Comparison of ENCODE assay signal across 18 mouse cellular contexts in the genomic region with DNA sequence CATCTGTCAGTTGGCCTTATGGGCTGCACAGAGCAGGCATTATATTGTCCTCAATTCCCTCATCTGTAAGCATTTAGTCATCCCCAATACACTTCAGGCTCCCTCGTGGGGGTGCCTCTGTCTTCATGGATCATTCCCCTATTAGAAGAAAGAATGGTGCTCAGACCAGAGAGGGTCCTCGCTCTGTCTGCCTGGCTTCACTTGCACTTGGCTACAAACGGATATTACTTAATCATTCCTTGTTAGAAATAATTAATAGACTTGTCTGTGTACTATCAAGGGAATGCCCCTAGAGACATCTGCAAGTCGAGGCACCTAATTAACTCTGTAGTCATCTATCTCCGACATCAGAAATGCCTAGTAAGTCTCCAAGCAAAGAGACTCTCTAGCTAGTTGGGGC.
"Had no signal": no experiment of that assay in that cellular context is flagged by ENCODE, and none has a peak within 500 bp of the region (broad histone marks: within the 10 kb centered on the region; RNA-seq: fewer than 3 reads in every experiment).

No protein-coding gene starts in this region.

- H3K27ac ChIP-seq: limb, embryonic 12.5 days; limb, embryonic 15.5 days; liver, embryonic 14.5 days; macrophage; midbrain, embryonic 12.5 days; midbrain, embryonic 15.5 days; neural tube, embryonic 12.5 days; neural tube, embryonic 15.5 days had no signal

- H3K9me3 ChIP-seq: limb, embryonic 15.5 days; midbrain, embryonic 12.5 days; midbrain, embryonic 15.5 days; neural tube, embryonic 12.5 days; neural tube, embryonic 15.5 days had no signal

- H3K4me2 ChIP-seq: limb, embryonic 12.5 days; limb, embryonic 15.5 days; liver, embryonic 11.5 days; lung, embryonic 14.5 days; midbrain, embryonic 12.5 days; midbrain, embryonic 15.5 days; neural tube, embryonic 12.5 days; neural tube, embryonic 15.5 days had no signal

- DNase-seq: kidney, postnatal 14 days; kidney, postnatal 4 days; left cerebral cortex, postnatal 4 days; liver, postnatal 0 days; lung, embryonic 14.5 days; retina, postnatal 1 day; thymus, adult 18-20 months; thymus, postnatal 36 days had no signal

- H3K4me1 ChIP-seq: midbrain, embryonic 12.5 days; midbrain, embryonic 15.5 days; neural tube, embryonic 12.5 days; neural tube, embryonic 15.5 days had no signal

- H3K36me3 ChIP-seq: limb, embryonic 12.5 days; limb, embryonic 15.5 days; midbrain, embryonic 12.5 days; midbrain, embryonic 15.5 days; neural tube, embryonic 12.5 days; neural tube, embryonic 15.5 days had no signal

- H3K4me3 ChIP-seq: limb, embryonic 12.5 days; limb, embryonic 15.5 days; midbrain, embryonic 12.5 days; midbrain, embryonic 15.5 days; neural tube, embryonic 12.5 days; neural tube, embryonic 15.5 days had no signal

- H3K9ac ChIP-seq: limb, embryonic 12.5 days; limb, embryonic 15.5 days; liver, embryonic 14.5 days; liver, postnatal 0 days; lung, embryonic 14.5 days; midbrain, embryonic 12.5 days; midbrain, embryonic 15.5 days; neural tube, embryonic 12.5 days; neural tube, embryonic 15.5 days had no signal

- ATAC-seq: liver, postnatal 0 days; lung, postnatal 0 days; midbrain, embryonic 15.5 days had no signal

- H3K27me3 ChIP-seq: limb, embryonic 12.5 days; limb, embryonic 15.5 days; midbrain, embryonic 12.5 days; midbrain, embryonic 15.5 days; neural tube, embryonic 12.5 days; neural tube, embryonic 15.5 days had no signal
